Mouse (Mus musculus) spleen, adult 12 weeks (tissue): ENCODE results near the gene Tbx18.

ENCODE experiments used
- DNase-seq: peaks from one replicate; pipeline ENCODE4 v3.0.0; 2022; ENCODE audit warnings: low spot score

Gene Tbx18

GRCm38 (mm10) chr9:87710360-87710759, 20.7 kb downstream of the Tbx18 start:
- no peak for DNase-seq

- no peak for DNase-seq
Measured at GRCm38 (mm10) chr9:87708151-87708550, 22.9 kb downstream of the Tbx18 start.

- DNase-seq, result no peak
Measured at GRCm38 (mm10) chr9:87702267-87702666, 28.8 kb downstream of the Tbx18 start.

GRCm38 (mm10) chr9:87686981-87687380, 44.1 kb downstream of the Tbx18 start:
- DNase-seq, result no peak

GRCm38 (mm10) chr9:87682247-87682646, 48.8 kb downstream of the Tbx18 start:
- DNase-seq, result no peak
